Comparison of ENCODE assay signal across 8 mouse cellular contexts in genomic region chr17:34000150-34000537, GRCm38 (mm10). TPM values are rescaled to one million over a fixed set of nuclear protein-coding genes. Genes with fewer than 3 reads are reported as not detected.
DNase-seq lines count a peak whose midpoint lies in the region; ATAC-seq and TF ChIP-seq lines count a peak whose summit lies in the region.

H2-K1 (minus strand) TSS chr17:34000347.

- H3K27me3 ChIP-seq in neural tube, embryonic 11.5 days (ENCODE audit: control insufficient read depth, insufficient read depth, low read length), result peaks cover 12% of the 10 kb centered on the region
- H3K27me3 ChIP-seq in embryonic facial prominence, embryonic 12.5 days, result peaks cover 54% of the 10 kb centered on the region
- H3K27me3 ChIP-seq in intestine, postnatal 0 days (replicated peaks; ENCODE audit: control insufficient read depth, insufficient read depth, low read length), result no peaks in the 10 kb centered on the region
- peaks cover 54% of the 10 kb centered on the region for H3K27me3 ChIP-seq in midbrain, embryonic 10.5 days (ENCODE audit: low read depth, poor library complexity, severe bottlenecking)
- no peaks in the 10 kb centered on the region for H3K27me3 ChIP-seq in small intestine, adult 2 months (ENCODE audit: control insufficient read depth, insufficient read depth, low read length)

- H3K4me1 ChIP-seq in neural tube, embryonic 11.5 days (ENCODE audit: control insufficient read depth, insufficient read depth, low read length), result no peaks in the 10 kb centered on the region
- peaks cover 9% of the 10 kb centered on the region; the same call in 1 of the 2 replicates for H3K4me1 ChIP-seq in embryonic facial prominence, embryonic 12.5 days
- no peaks in the 10 kb centered on the region for H3K4me1 ChIP-seq in intestine, postnatal 0 days (replicated peaks; ENCODE audit: control insufficient read depth, insufficient read depth, low read length)
- H3K4me1 ChIP-seq in midbrain, embryonic 10.5 days, result peaks cover 19% of the 10 kb centered on the region
- H3K4me1 ChIP-seq in small intestine, adult 2 months (ENCODE audit: control insufficient read depth, insufficient read depth, insufficient read length, low read length), result peaks cover 2% of the 10 kb centered on the region; the same call in 1 of the 2 replicates

- peak within 1 kb of the TSS; percentile 90 for H3K4me2 ChIP-seq in neural tube, embryonic 11.5 days (ENCODE audit: low read depth)
- peak within 1 kb of the TSS; percentile 92 for H3K4me2 ChIP-seq in embryonic facial prominence, embryonic 12.5 days (replicated peaks)
- H3K4me2 ChIP-seq in intestine, postnatal 0 days (replicated peaks; ENCODE audit: low read depth), result peak within 1 kb of the TSS; percentile 98

- intact Hi-C loops in left cerebral cortex, postnatal 36 days (cut with DNase I), result loop anchor here (2.0 kb wide), 1 partner anchor 1263 kb away; the partner anchor contains the start of gene H2-D1

- TF ChIP-seq POLR2A in small intestine, adult 2 months (IDR thresholded peaks at IDR 0.05; ENCODE audit: low read depth, low read length), result peak; percentile 100

- under 1% methylated on average over 24 of the region's 30 CpGs for WGBS in neural tube, embryonic 11.5 days
- WGBS in embryonic facial prominence, embryonic 12.5 days, result 1% methylated on average over 30 of the region's 30 CpGs
- under 1% methylated on average over 29 of the region's 30 CpGs for whole genome bisulfite sequencing in intestine, postnatal 0 days
- under 1% methylated on average over 25 of the region's 30 CpGs for WGBS in midbrain, embryonic 10.5 days
- 1% methylated on average over 30 of the region's 30 CpGs for WGBS in small intestine, adult 2 months

- peak within 1 kb of the TSS; percentile 53 for H3K4me3 ChIP-seq in neural tube, embryonic 11.5 days (ENCODE audit: low read depth, low read length)
- peak within 1 kb of the TSS; percentile 47 for H3K4me3 ChIP-seq in embryonic facial prominence, embryonic 12.5 days
- peak within 1 kb of the TSS; percentile 75 for H3K4me3 ChIP-seq in intestine, postnatal 0 days (ENCODE audit: low read depth, low read length)
- peak within 1 kb of the TSS; percentile 69 for H3K4me3 ChIP-seq in midbrain, embryonic 10.5 days
- H3K4me3 ChIP-seq in small intestine, adult 2 months (ENCODE audit: low read depth, low read length), result peak within 1 kb of the TSS; percentile 79

- peak within 1 kb of the TSS; percentile 43 for H3K9ac ChIP-seq in neural tube, embryonic 11.5 days (ENCODE audit: low read length)
- peak within 1 kb of the TSS; percentile 39 for H3K9ac ChIP-seq in embryonic facial prominence, embryonic 12.5 days
- H3K9ac ChIP-seq in intestine, postnatal 0 days (ENCODE audit: low read depth, low read length), result peak within 1 kb of the TSS; percentile 69

- peak; percentile 63 for ATAC-seq in neural tube, embryonic 11.5 days (ENCODE audit: insufficient read depth, low FRiP score, low TSS enrichment)
- ATAC-seq in embryonic facial prominence, embryonic 12.5 days (ENCODE audit: insufficient number of reproducible peaks, insufficient read depth, low FRiP score, low TSS enrichment), result peak; percentile 72; the same call in 1 of the 2 replicates
- peak; percentile 96 for ATAC-seq in granulocyte monocyte progenitor cell, adult 5-6 weeks (replicated peaks; ENCODE audit: poor library complexity, severe bottlenecking)
- ATAC-seq in intestine, postnatal 0 days, result peak; percentile 94

- DNase-seq in neural tube, embryonic 11.5 days (ENCODE audit: low spot score), result peak; percentile 64
- no peak for DNase-seq in neural tube, embryonic 10.5 days (ENCODE audit: extremely low spot score, low spot score)
- peak; percentile 56 to 65 for DNase-seq in left cerebral cortex, postnatal 36 days (ENCODE audit: low spot score in 2 of 2)
- DNase-seq in midbrain, embryonic 10.5 days (ENCODE audit: low spot score), result peak; percentile 71

- no peak within 1 kb of the TSS for H3K27ac ChIP-seq in neural tube, embryonic 11.5 days (ENCODE audit: low read depth, low read length)
- H3K27ac ChIP-seq in embryonic facial prominence, embryonic 12.5 days, result no peak within 1 kb of the TSS
- H3K27ac ChIP-seq in intestine, postnatal 0 days (ENCODE audit: low read depth, low read length), result peak within 1 kb of the TSS; percentile 90
- peak within 1 kb of the TSS; percentile 77 for H3K27ac ChIP-seq in midbrain, embryonic 10.5 days (replicated peaks)
- H3K27ac ChIP-seq in small intestine, adult 2 months (ENCODE audit: insufficient read depth, low read depth, low read length), result peak within 1 kb of the TSS; percentile 95

- H3K9me3 ChIP-seq in neural tube, embryonic 11.5 days (ENCODE audit: control insufficient read depth, low read length), result no peaks in the 10 kb centered on the region
- H3K9me3 ChIP-seq in embryonic facial prominence, embryonic 12.5 days, result no peaks in the 10 kb centered on the region
- no peaks in the 10 kb centered on the region for H3K9me3 ChIP-seq in intestine, postnatal 0 days (ENCODE audit: control insufficient read depth)
- no peaks in the 10 kb centered on the region for H3K9me3 ChIP-seq in midbrain, embryonic 10.5 days (replicated peaks)

- H3K36me3 ChIP-seq in neural tube, embryonic 11.5 days (ENCODE audit: control insufficient read depth, insufficient read depth, low read length), result no peaks in the 10 kb centered on the region
- H3K36me3 ChIP-seq in embryonic facial prominence, embryonic 12.5 days, result no peaks in the 10 kb centered on the region
- H3K36me3 ChIP-seq in intestine, postnatal 0 days (ENCODE audit: control insufficient read depth, insufficient read depth), result peaks cover 12% of the 10 kb centered on the region; the same call in 1 of the 2 replicates
- no peaks in the 10 kb centered on the region for H3K36me3 ChIP-seq in midbrain, embryonic 10.5 days
- H3K36me3 ChIP-seq in small intestine, adult 2 months (ENCODE audit: control insufficient read depth, insufficient read depth, low read length), result peaks cover 28% of the 10 kb centered on the region

- no peak for TF ChIP-seq CTCF in intestine, postnatal 0 days (IDR thresholded peaks at IDR 0.05; ENCODE audit: low read depth)
- no peak for TF ChIP-seq CTCF in small intestine, adult 2 months (IDR thresholded peaks at IDR 0.05; ENCODE audit: extremely low read depth, insufficient read length, insufficient replicate concordance, low read depth, low read length)

RNA-seq across cellular contexts. Expression of gene H2-K1, which starts in this region (rescaled TPM):
- polyA plus RNA-seq in neural tube, embryonic 11.5 days (2014; fragmentation: Nextera tagmentation; extraction: Ambion mirVana), result 20.2 and 23.1 TPM in 2 replicates
- polyA plus RNA-seq in embryonic facial prominence, embryonic 12.5 days (2016; fragmentation: Nextera tagmentation; extraction: Ambion mirVana), result 7.2 and 8.0 TPM in 2 replicates
- 1,023 and 1,149 TPM in 2 replicates for total RNA-seq in granulocyte monocyte progenitor cell, adult 5-6 weeks (2014; fragmentation: Nextera tagmentation)
- total RNA-seq in granulocyte monocyte progenitor cell, adult 5-6 weeks (2017), result 564 and 822 TPM in 2 replicates
- polyA plus RNA-seq in intestine, postnatal 0 days (2015; fragmentation: Nextera tagmentation; extraction: Ambion mirVana), result 896 and 933 TPM in 2 replicates
- 10 to 100 TPM; 17.2 to 19.3 TPM for total RNA-seq in left cerebral cortex, postnatal 36 days (2021)
- polyA plus RNA-seq in midbrain, embryonic 10.5 days (2016; fragmentation: Nextera tagmentation; extraction: Ambion mirVana), result 45.7 and 50.3 TPM in 2 replicates
- 2,533 and 6,705 TPM in 2 replicates for polyA plus RNA-seq in small intestine, adult 2 months (2012; rRNA removed)

Comparison
In these comparisons a context has a peak if more than half of its experiments do, and no peak if none do; other contexts are left out.
1. RNA of gene H2-K1 (total RNA-seq): 564 to 1,149 TPM in granulocyte monocyte progenitor cell, adult 5-6 weeks; 17.2 to 19.3 TPM in left cerebral cortex, postnatal 36 days; every median in the first group is over 10 times any median in the second.
2. RNA of gene H2-K1 (polyA plus RNA-seq): 2,533 to 6,705 TPM in small intestine, adult 2 months and 896 to 933 TPM in intestine, postnatal 0 days; 45.7 to 50.3 TPM in midbrain, embryonic 10.5 days, 20.2 to 23.1 TPM in neural tube, embryonic 11.5 days and 7.2 to 8.0 TPM in embryonic facial prominence, embryonic 12.5 days; every median in the first group is over 10 times any median in the second.
3. H3K27ac ChIP-seq: peak in intestine, postnatal 0 days (single experiment), midbrain, embryonic 10.5 days (single experiment) and small intestine, adult 2 months (single experiment); none in neural tube, embryonic 11.5 days (single experiment) and embryonic facial prominence, embryonic 12.5 days (single experiment).
4. Peak in every context shown above with its lines, with median percentiles within 50 percentile points of each other: ATAC-seq, H3K4me2 ChIP-seq, H3K4me3 ChIP-seq and H3K9ac ChIP-seq.